Mouse (Mus musculus): ENCODE results near the gene Mab21l2.

The Mab21l2 gene

GRCm38 (mm10) chr3:86538645-86539554, 9.5 kb downstream of the Mab21l2 start:
- peak; percentile 60 for DNase-seq

GRCm38 (mm10) chr3:86536751-86537150, 11.7 kb downstream of the Mab21l2 start:
- DNase-seq, result no peak

- peak; percentile 81 for DNase-seq
Observed at GRCm38 (mm10) chr3:86531531-86532269, 16.7 kb downstream of the Mab21l2 start.

- no peak for DNase-seq
Observed at GRCm38 (mm10) chr3:86522880-86523505, 25.4 kb downstream of the Mab21l2 start.

- no peak for DNase-seq
Observed at GRCm38 (mm10) chr3:86518506-86519109, 29.8 kb downstream of the Mab21l2 start.

- DNase-seq, result no peak
Observed at GRCm38 (mm10) chr3:86500586-86500985, 47.8 kb downstream of the Mab21l2 start.
